Mouse (Mus musculus): ENCODE results near the gene Tenm4. TPM values are rescaled to one million over a fixed set of nuclear protein-coding genes. Genes with fewer than 3 reads are reported as not detected.

The Tenm4 gene
- polyA plus RNA-seq, 2 experiments, result 0.11 to 0.28 TPM

GRCm38 (mm10) chr7:96392600-96392999 lies 221.6 kb downstream of the Tenm4 start:
- Histone ChIP-seq H3K4me2 (ENCODE audit: low read depth) (no peak overlapping the region), H3K4me1 (replicated peaks; ENCODE audit: control insufficient read depth in 2 of 2, insufficient read depth in 2 of 2, low read length in 1 of 2) (no peaks in the 10 kb centered on the region), H3K36me3 (replicated peaks; ENCODE audit: control insufficient read depth, insufficient read depth, low read depth) (no peaks in the 10 kb centered on the region), H3K4me3 (ENCODE audit: insufficient read depth in 1 of 2, low read depth in 2 of 2, low read length in 2 of 2) (no peak overlapping the region), H3K9me3 (ENCODE audit: control insufficient read depth, low read length) (no peaks in the 10 kb centered on the region), H3K27ac (no peak overlapping the region), H3K27me3 (ENCODE audit: control insufficient read depth, insufficient read depth, low read length) (no peaks in the 10 kb centered on the region), H3K9ac (replicated peaks) (no peak overlapping the region)
- no peak for DNase-seq (ENCODE audit: low read depth in 3 of 3, low spot score in 3 of 3)
- ATAC-seq (ENCODE audit: insufficient read depth), result no peak
- TF ChIP-seq EP300 (IDR thresholded peaks at IDR 0.05; ENCODE audit: low read depth) (no peak), CTCF (IDR thresholded peaks at IDR 0.05; ENCODE audit: low read depth) (no peak)
- WGBS (ENCODE audit: insufficient replicate concordance), result 53% methylated on average over 2 of the region's 2 CpGs

DNA sequence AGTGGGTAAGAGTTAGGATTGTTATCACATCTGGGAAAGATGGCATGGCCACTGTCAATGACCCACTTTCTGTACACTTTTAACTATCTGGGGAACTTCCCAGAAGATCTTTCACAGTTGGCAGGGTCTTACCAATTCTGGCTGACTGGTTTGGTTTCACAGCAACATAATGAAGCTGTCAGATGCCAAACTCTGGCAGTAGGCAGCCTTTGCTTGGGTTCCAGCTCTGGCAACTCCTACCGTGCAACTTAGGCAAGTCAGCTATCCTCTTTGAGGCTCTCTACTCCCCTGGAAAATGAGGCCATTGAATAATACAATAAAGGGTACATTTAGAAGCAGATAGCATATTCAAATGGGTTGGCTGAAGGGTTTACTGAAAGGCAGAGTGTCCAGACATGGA lies 226.9 kb downstream of the Tenm4 start:
- no peak overlapping the region for H3K9ac ChIP-seq (replicated peaks)
- H3K27me3 ChIP-seq (ENCODE audit: control insufficient read depth, insufficient read depth, low read length), result no peaks in the 10 kb centered on the region
- H3K27ac ChIP-seq, result no peak overlapping the region
- ATAC-seq (ENCODE audit: insufficient read depth), result no peak
- H3K36me3 ChIP-seq (replicated peaks; ENCODE audit: control insufficient read depth, insufficient read depth, low read depth), result no peaks in the 10 kb centered on the region
- no peak for DNase-seq (ENCODE audit: low read depth in 3 of 3, low spot score in 3 of 3)
- no peak overlapping the region for H3K4me3 ChIP-seq (ENCODE audit: insufficient read depth in 1 of 2, low read depth in 2 of 2, low read length in 2 of 2)
- 54% methylated on average over 1 of the region's 1 CpGs for WGBS (ENCODE audit: insufficient replicate concordance)
- no peak overlapping the region for H3K4me2 ChIP-seq (ENCODE audit: low read depth)
- no peaks in the 10 kb centered on the region for H3K4me1 ChIP-seq (replicated peaks; ENCODE audit: control insufficient read depth in 2 of 2, insufficient read depth in 2 of 2, low read length in 1 of 2)
- TF ChIP-seq EP300 (IDR thresholded peaks at IDR 0.05; ENCODE audit: low read depth) (no peak), CTCF (IDR thresholded peaks at IDR 0.05; ENCODE audit: low read depth) (no peak)
- no peaks in the 10 kb centered on the region for H3K9me3 ChIP-seq (ENCODE audit: control insufficient read depth, low read length)

DNA sequence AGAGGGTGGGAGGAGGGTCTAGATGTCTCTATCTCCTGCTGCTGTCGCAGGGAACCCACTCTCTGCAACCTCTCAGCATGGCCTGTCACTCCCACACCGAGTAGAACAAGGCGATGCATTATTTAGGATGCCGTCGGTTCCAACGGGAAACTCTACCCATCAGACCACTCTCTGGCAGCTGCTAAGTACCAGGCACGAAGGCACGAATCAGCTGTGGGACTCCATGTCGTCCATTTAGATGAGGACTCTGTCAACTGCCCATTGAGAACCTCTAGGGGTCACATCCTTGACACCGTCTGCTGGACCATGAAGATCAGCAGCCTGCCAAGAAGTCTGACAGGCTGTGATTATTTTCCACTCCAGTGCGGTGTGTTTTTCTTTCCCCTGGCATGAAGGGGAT lies 229.4 kb downstream of the Tenm4 start:
- Histone ChIP-seq H3K36me3 (replicated peaks; ENCODE audit: control insufficient read depth, insufficient read depth, low read depth) (no peaks in the 10 kb centered on the region), H3K27me3 (ENCODE audit: control insufficient read depth, insufficient read depth, low read length) (no peaks in the 10 kb centered on the region), H3K4me3 (ENCODE audit: insufficient read depth in 1 of 2, low read depth in 2 of 2, low read length in 2 of 2) (no peak overlapping the region), H3K27ac (no peak overlapping the region), H3K4me1 (replicated peaks; ENCODE audit: control insufficient read depth in 2 of 2, insufficient read depth in 2 of 2, low read length in 1 of 2) (no peaks in the 10 kb centered on the region), H3K4me2 (ENCODE audit: low read depth) (no peak overlapping the region), H3K9me3 (ENCODE audit: control insufficient read depth, low read length) (no peaks in the 10 kb centered on the region), H3K9ac (replicated peaks) (no peak overlapping the region)
- no peak for DNase-seq (ENCODE audit: low read depth in 3 of 3, low spot score in 3 of 3)
- 74% methylated on average over 11 of the region's 11 CpGs for WGBS (ENCODE audit: insufficient replicate concordance)
- no peak for TF ChIP-seq CTCF (IDR thresholded peaks at IDR 0.05; ENCODE audit: low read depth)
- no peak for TF ChIP-seq EP300 (IDR thresholded peaks at IDR 0.05; ENCODE audit: low read depth)
- ATAC-seq (ENCODE audit: insufficient read depth), result no peak

- Histone ChIP-seq H3K4me2 (ENCODE audit: low read depth) (no peak overlapping the region), H3K9ac (replicated peaks) (no peak overlapping the region), H3K4me1 (replicated peaks; ENCODE audit: control insufficient read depth in 2 of 2, insufficient read depth in 2 of 2, low read length in 1 of 2) (no peaks in the 10 kb centered on the region), H3K27me3 (ENCODE audit: control insufficient read depth, insufficient read depth, low read length) (no peaks in the 10 kb centered on the region), H3K4me3 (ENCODE audit: insufficient read depth in 1 of 2, low read depth in 2 of 2, low read length in 2 of 2) (no peak overlapping the region), H3K36me3 (replicated peaks; ENCODE audit: control insufficient read depth, insufficient read depth, low read depth) (no peaks in the 10 kb centered on the region), H3K27ac (no peak overlapping the region), H3K9me3 (ENCODE audit: control insufficient read depth, low read length) (no peaks in the 10 kb centered on the region)
- 45% methylated on average over 8 of the region's 8 CpGs for WGBS (ENCODE audit: insufficient replicate concordance)
- no peak for DNase-seq (ENCODE audit: low read depth in 3 of 3, low spot score in 3 of 3)
- ATAC-seq (ENCODE audit: insufficient read depth), result no peak
- TF ChIP-seq EP300 (IDR thresholded peaks at IDR 0.05; ENCODE audit: low read depth) (no peak), CTCF (IDR thresholded peaks at IDR 0.05; ENCODE audit: low read depth) (no peak)
Observed at GRCm38 (mm10) chr7:96406630-96407214, 235.7 kb downstream of the Tenm4 start.

- no peak for DNase-seq (ENCODE audit: low read depth in 3 of 3, low spot score in 3 of 3)
- WGBS (ENCODE audit: insufficient replicate concordance), result 66% methylated on average over 6 of the region's 6 CpGs
Observed at GRCm38 (mm10) chr7:96408161-96408889, 237.3 kb downstream of the Tenm4 start.

More at GRCm38 (mm10) chr7:96408161-96408889, 237.3 kb downstream of the Tenm4 start:
- Histone ChIP-seq H3K27ac (no peak overlapping the region), H3K36me3 (replicated peaks; ENCODE audit: control insufficient read depth, insufficient read depth, low read depth) (no peaks in the 10 kb centered on the region), H3K4me2 (ENCODE audit: low read depth) (no peak overlapping the region), H3K4me3 (ENCODE audit: insufficient read depth in 1 of 2, low read depth in 2 of 2, low read length in 2 of 2) (no peak overlapping the region), H3K4me1 (replicated peaks; ENCODE audit: control insufficient read depth in 2 of 2, insufficient read depth in 2 of 2, low read length in 1 of 2) (no peaks in the 10 kb centered on the region), H3K9me3 (ENCODE audit: control insufficient read depth, low read length) (no peaks in the 10 kb centered on the region), H3K27me3 (ENCODE audit: control insufficient read depth, insufficient read depth, low read length) (no peaks in the 10 kb centered on the region), H3K9ac (replicated peaks) (no peak overlapping the region)
- TF ChIP-seq CTCF (IDR thresholded peaks at IDR 0.05; ENCODE audit: low read depth), result no peak
- TF ChIP-seq EP300 (IDR thresholded peaks at IDR 0.05; ENCODE audit: low read depth), result no peak
- ATAC-seq (ENCODE audit: insufficient read depth), result no peak

Data from liver, embryonic 14.5 days (tissue).